Mouse (Mus musculus) cerebellum, adult 8-10 months (tissue): ENCODE results near the gene Kcnh4.

ENCODE experiments used
- DNase-seq: peaks from one replicate; pipeline ENCODE4 v3.0.0; 2022

Gene Kcnh4

GRCm38 (mm10) chr11:100759611-100760233, at the start of gene Kcnh4:
Gene Kcnh4, minus strand, starts transcription at chr11:100759942.
- no peak for DNase-seq

- DNase-seq, result no peak
These were observed 46.9 kb upstream of the Kcnh4 start for GRCm38 (mm10) chr11:100806380-100807305.

GRCm38 (mm10) chr11:100805535-100805934, 45.8 kb upstream of the Kcnh4 start:
- no peak for DNase-seq

- no peak for DNase-seq
These were observed 44.7 kb upstream of the Kcnh4 start for GRCm38 (mm10) chr11:100804409-100804808.

GRCm38 (mm10) chr11:100799426-100799825, 39.7 kb upstream of the Kcnh4 start:
- no peak for DNase-seq

GRCm38 (mm10) chr11:100796585-100796984, 36.8 kb upstream of the Kcnh4 start:
- no peak for DNase-seq

- no peak for DNase-seq
These were observed 35.6 kb upstream of the Kcnh4 start for GRCm38 (mm10) chr11:100795386-100795785.

GRCm38 (mm10) chr11:100791457-100792049, 31.8 kb upstream of the Kcnh4 start:
- no peak for DNase-seq

- DNase-seq, result peak; percentile 59
These were observed 30.9 kb upstream of the Kcnh4 start for GRCm38 (mm10) chr11:100790644-100791043.

GRCm38 (mm10) chr11:100789702-100790101, 30.0 kb upstream of the Kcnh4 start:
- no peak for DNase-seq

- DNase-seq, result no peak
These were observed 26.0 kb upstream of the Kcnh4 start for GRCm38 (mm10) chr11:100785774-100786173.

- DNase-seq, result no peak
These were observed 24.5 kb upstream of the Kcnh4 start for GRCm38 (mm10) chr11:100784286-100784685.

- no peak for DNase-seq
These were observed 22.8 kb upstream of the Kcnh4 start for GRCm38 (mm10) chr11:100782568-100782967.

GRCm38 (mm10) chr11:100781763-100782475, 22.2 kb upstream of the Kcnh4 start:
- DNase-seq, result no peak

- DNase-seq, result no peak
These were observed 20.5 kb upstream of the Kcnh4 start for GRCm38 (mm10) chr11:100780247-100780646.

GRCm38 (mm10) chr11:100778069-100778468, 18.3 kb upstream of the Kcnh4 start:
- DNase-seq, result no peak

- DNase-seq, result no peak
These were observed 16.2 kb upstream of the Kcnh4 start for GRCm38 (mm10) chr11:100775921-100776320.

- no peak for DNase-seq
These were observed 14.5 kb upstream of the Kcnh4 start for GRCm38 (mm10) chr11:100774261-100774660.

- DNase-seq, result peak; percentile 56
These were observed 11.1 kb upstream of the Kcnh4 start, which contains the start of gene Ghdc for GRCm38 (mm10) chr11:100770646-100771408. Gene Ghdc, minus strand, starts transcription at chr11:100770957.

- no peak for DNase-seq
These were observed 10.2 kb upstream of the Kcnh4 start for GRCm38 (mm10) chr11:100769980-100770379.

GRCm38 (mm10) chr11:100767871-100768270, 8.1 kb upstream of the Kcnh4 start:
- no peak for DNase-seq

- DNase-seq, result no peak
These were observed 7.0 kb upstream of the Kcnh4 start for GRCm38 (mm10) chr11:100766726-100767125.
